Mouse (Mus musculus) lung, embryonic 14.5 days (tissue): ENCODE data around the gene Scoc. TPM values are rescaled to one million over a fixed set of nuclear protein-coding genes. Genes with fewer than 3 reads are reported as not detected.

Source experiments
- ATAC-seq: fragments of 200-750 bp; cut with Nextera tagmentation; 2 replicates; pipeline ENCODE4 v1.8.0; 2017; ENCODE audit warnings: mild to moderate bottlenecking, moderate TSS enrichment, moderate library complexity; ENCODE audit not compliant: insufficient read depth
- DNase-seq: peaks from one replicate; pipeline ENCODE4 v3.0.0-alpha.2; 2015
- H3K27ac ChIP-seq: fragments of 300-500 bp; sonication (generic); 2 replicates; pipeline ENCODE4 v1.5.1; 2014; ENCODE audit warnings: low read depth, mild to moderate bottlenecking, moderate library complexity
- H3K27me3 ChIP-seq: fragments of 300-500 bp; sonication (generic); 2 replicates; pipeline ENCODE4 v1.6.1; 2014; ENCODE audit warnings: low read length, control low read depth; ENCODE audit not compliant: insufficient read depth
- H3K36me3 ChIP-seq: fragments of 300-500 bp; sonication (generic); 2 replicates; pipeline ENCODE4 v1.6.1; 2014; ENCODE audit warnings: control low read depth; ENCODE audit not compliant: insufficient read depth
- H3K4me1 ChIP-seq: fragments of 300-500 bp; sonication (generic); 2 replicates; pipeline ENCODE4 v1.6.1; 2014; ENCODE audit warnings: antibody characterized with exemption, control low read depth; ENCODE audit not compliant: insufficient read depth
- H3K4me2 ChIP-seq: fragments of 300-500 bp; sonication (generic); 2 replicates; pipeline ENCODE4 v1.6.1; 2014; ENCODE audit warnings: mild to moderate bottlenecking
- H3K4me3 ChIP-seq: fragments of 300-500 bp; sonication (generic); 2 replicates; pipeline ENCODE4 v1.5.1; 2014; ENCODE audit warnings: low read depth, low read length
- H3K9ac ChIP-seq: fragments of 300-500 bp; sonication (generic); 2 replicates; pipeline ENCODE4 v1.6.1; 2014
- H3K9me3 ChIP-seq: fragments of 300-500 bp; sonication (generic); 2 replicates; pipeline ENCODE4 v1.6.1; 2016; ENCODE audit warnings: low read depth, low read length, control low read depth
- CTCF ChIP-seq: IDR thresholded peaks from 2 replicates; pipeline ENCODE4 v1.5.1; 2016; ENCODE audit warnings: antibody characterized with exemption, low read depth
- WGBS: fragments of 180-500 bp; shearing (Covaris S2); extraction: QIAGEN DNeasy Blood & Tissue Kit; methylation state at CpG from one replicate; pipeline ENCODE4 v1.1.7; 2014; 5-methylcytosine and 5-hydroxymethylcytosine counted together
- polyA plus RNA-seq: library from polyadenylated mRNA; unstranded; fragments of >200 nt; fragmentation: Nextera tagmentation; extraction: Ambion mirVana; gene quantifications from 2 replicates; pipeline ENCODE4 v1.2.1, GENCODE M21; 2014

Gene Scoc
- polyA plus RNA-seq, 1 experiment from 2014 or later, result 115 TPM

GRCm38 (mm10) chr8:83382850-83383249, 75.3 kb downstream of the Scoc start:
- 18% methylated on average over 2 of the region's 2 CpGs for WGBS

GRCm38 (mm10) chr8:83381016-83381415, 77.2 kb downstream of the Scoc start:
- no peak overlapping the region for H3K4me2 ChIP-seq

More at GRCm38 (mm10) chr8:83382850-83383249, 75.3 kb downstream of the Scoc start:
- no peak overlapping the region for H3K4me2 ChIP-seq
- no peaks in the 10 kb centered on the region for H3K4me1 ChIP-seq
- no peak for ATAC-seq
- no peaks in the 10 kb centered on the region for H3K36me3 ChIP-seq
- no peak overlapping the region for H3K27ac ChIP-seq
- no peaks in the 10 kb centered on the region for H3K9me3 ChIP-seq
- no peak overlapping the region for H3K9ac ChIP-seq
- no peak for DNase-seq
- H3K27me3 ChIP-seq, result no peaks in the 10 kb centered on the region
- no peak overlapping the region for H3K4me3 ChIP-seq
- TF ChIP-seq CTCF, result no peak

GRCm38 (mm10) chr8:83380141-83380540, 78.0 kb downstream of the Scoc start:
- Histone ChIP-seq H3K27ac (no peak overlapping the region), H3K4me1 (no peaks in the 10 kb centered on the region), H3K4me3 (no peak overlapping the region), H3K27me3 (no peaks in the 10 kb centered on the region), H3K9me3 (no peaks in the 10 kb centered on the region), H3K36me3 (no peaks in the 10 kb centered on the region), H3K9ac (no peak overlapping the region), H3K4me2 (no peak overlapping the region)
- ATAC-seq (no peak), DNase-seq (no peak)
- WGBS, result 46% methylated on average over 4 of the region's 4 CpGs
- no peak for TF ChIP-seq CTCF

More at GRCm38 (mm10) chr8:83381016-83381415, 77.2 kb downstream of the Scoc start:
- ATAC-seq (no peak), DNase-seq (no peak)
- no peak overlapping the region for H3K27ac ChIP-seq
- no peaks in the 10 kb centered on the region for H3K27me3 ChIP-seq
- TF ChIP-seq CTCF, result no peak
- 74% methylated on average over 2 of the region's 2 CpGs for WGBS
- H3K9me3 ChIP-seq, result no peaks in the 10 kb centered on the region
- H3K9ac ChIP-seq, result no peak overlapping the region
- H3K4me1 ChIP-seq, result no peaks in the 10 kb centered on the region
- no peaks in the 10 kb centered on the region for H3K36me3 ChIP-seq
- H3K4me3 ChIP-seq, result no peak overlapping the region

Other genes with a start within 250 kb of the Scoc start
- gene Ucp1, start 168.0 kb downstream of the Scoc start, polyA plus RNA-seq, result not detected in 2 replicates
- 15.9 and 16.2 TPM in 2 replicates for gene Elmod2, start 125.9 kb downstream of the Scoc start, polyA plus RNA-seq
- not detected in 2 replicates for gene Mgat4d, start 109.9 kb downstream of the Scoc start, polyA plus RNA-seq
- 0.05 and 0.12 TPM in 2 replicates for gene Clgn, start 68.5 kb downstream of the Scoc start, polyA plus RNA-seq
- not detected in 2 replicates for gene Olfr370, start 77.4 kb upstream of the Scoc start, polyA plus RNA-seq
- 361 and 362 TPM in 2 replicates for gene Ndufb7, start 108.3 kb upstream of the Scoc start, polyA plus RNA-seq
- gene Tecr, start 149.6 kb upstream of the Scoc start, polyA plus RNA-seq, result 531 and 570 TPM in 2 replicates
- gene Dnajb1, start 149.8 kb upstream of the Scoc start, polyA plus RNA-seq, result 54.9 and 61.3 TPM in 2 replicates
- 170 and 175 TPM in 2 replicates for gene Gipc1, start 194.3 kb upstream of the Scoc start, polyA plus RNA-seq
- gene Ptger1, start 208.3 kb upstream of the Scoc start, polyA plus RNA-seq, result 0.89 and 0.95 TPM in 2 replicates
- 35.8 and 37.7 TPM in 2 replicates for gene Pkn1, start 240.8 kb upstream of the Scoc start, polyA plus RNA-seq